Mouse (Mus musculus): Measurements from ENCODE around the gene Faah.
A peak's percentile ranks its signal among the peaks of the same experiment; 100 is the strongest.

Gene Faah

GRCm38 (mm10) chr4:116000671-116001070 is 17.1 kb downstream of the Faah start:
- DNase-seq: no peak

- DNase-seq: no peak
Observed at GRCm38 (mm10) chr4:115996729-115997128, 21.0 kb downstream of the Faah start.

GRCm38 (mm10) chr4:115995376-115995730 is 22.4 kb downstream of the Faah start:
- no peak for DNase-seq

- no peak for DNase-seq
Observed at GRCm38 (mm10) chr4:115994662-115995375, 22.9 kb downstream of the Faah start.

GRCm38 (mm10) chr4:115989382-115989781 is 28.3 kb downstream of the Faah start:
- no peak for DNase-seq

DNA sequence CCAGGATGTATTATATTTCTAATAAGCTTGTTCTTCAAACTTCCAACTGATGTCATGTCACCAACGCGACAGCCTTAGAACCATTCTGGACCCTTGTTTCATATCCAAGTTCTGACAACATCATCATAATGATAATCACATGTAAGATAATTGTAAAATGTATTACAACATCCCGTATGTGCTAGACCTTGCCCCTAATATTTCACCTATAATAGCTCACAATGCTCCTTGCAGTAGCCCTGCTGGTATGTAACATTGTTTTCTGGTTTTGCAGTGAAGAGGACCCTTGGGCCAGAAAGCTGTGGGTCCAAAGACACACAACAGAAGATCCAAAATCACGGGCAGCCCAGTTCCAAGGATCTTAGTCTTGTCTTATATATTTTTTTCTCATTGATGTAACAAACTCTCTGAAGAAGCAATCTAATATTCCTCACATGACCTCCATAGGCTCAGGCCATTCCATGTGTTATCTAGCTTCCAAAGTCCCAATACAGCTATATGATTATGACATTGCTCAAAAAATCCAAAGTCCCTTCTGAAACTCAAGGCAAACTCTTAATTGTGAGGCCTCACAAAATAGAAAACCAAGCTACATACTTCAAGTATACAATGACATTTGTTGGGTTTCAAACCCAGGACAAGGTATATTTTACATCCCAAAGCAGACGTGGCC is 29.7 kb downstream of the Faah start:
- DNase-seq: no peak

DNA sequence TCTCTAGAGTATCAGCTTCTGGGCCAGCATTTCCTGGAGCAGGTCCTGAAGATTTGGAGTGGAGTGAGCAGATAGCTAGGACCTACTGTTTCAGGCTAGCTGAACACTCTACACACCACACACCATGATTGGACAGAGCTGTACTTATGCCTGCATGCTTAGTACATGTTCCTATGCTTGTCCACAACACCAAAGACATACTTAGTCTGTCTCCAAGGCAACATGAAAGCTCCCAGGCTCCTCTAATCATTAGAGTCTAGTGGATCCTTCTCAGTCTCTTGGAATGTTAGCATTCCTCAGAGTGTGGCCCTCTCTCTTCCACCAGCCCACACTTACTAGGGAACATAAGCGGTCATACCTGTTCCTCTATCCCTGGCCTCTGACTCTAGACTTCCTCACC is 30.3 kb downstream of the Faah start:
- no peak for DNase-seq

DNA sequence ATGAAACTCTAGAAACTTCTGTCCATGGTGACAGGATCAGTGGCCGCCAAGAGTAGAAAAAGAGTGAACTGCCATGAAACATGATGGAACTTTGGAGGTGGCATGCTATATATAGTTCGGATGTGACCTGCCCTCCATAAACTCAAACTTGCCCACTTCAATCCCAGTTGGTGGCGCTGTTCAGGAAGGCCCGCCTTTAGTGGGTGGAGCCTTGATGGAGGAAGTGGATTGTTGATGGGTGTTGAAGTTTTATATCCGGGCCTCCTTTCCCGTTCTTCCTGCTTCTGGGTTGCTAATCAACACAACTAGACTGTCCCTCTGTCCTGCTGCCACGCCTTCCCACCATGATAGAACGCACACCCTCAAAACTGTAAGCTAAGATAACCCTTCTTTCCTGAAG is 32.8 kb downstream of the Faah start:
- DNase-seq: no peak

- DNase-seq: peak; percentile 91 to 95
Observed at GRCm38 (mm10) chr4:115984111-115984510, 33.6 kb downstream of the Faah start.

DNA sequence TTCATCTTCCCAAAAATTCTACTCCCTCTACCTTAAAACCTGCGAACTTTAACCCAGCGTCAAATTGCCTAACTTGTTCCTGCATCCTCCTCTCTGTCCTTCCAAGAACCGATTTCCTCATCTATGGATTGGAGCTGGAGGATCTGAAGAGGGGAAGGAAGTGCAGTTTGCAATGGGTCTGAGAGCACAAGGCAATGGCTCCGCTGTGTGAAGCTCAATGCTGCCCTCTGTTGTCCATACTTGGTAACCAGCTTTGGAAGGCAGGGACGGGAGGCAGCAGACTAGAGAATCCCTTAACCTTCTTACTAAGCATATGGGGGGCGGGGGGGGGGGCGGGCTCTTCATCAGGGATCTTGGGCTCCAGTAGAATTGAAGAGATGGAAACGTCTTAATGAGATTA is 37.0 kb downstream of the Faah start:
- peak; percentile 73 to 84 for DNase-seq

- peak in 1 of 2 experiments; percentile 13 for DNase-seq
Observed at GRCm38 (mm10) chr4:115979437-115979836, 38.3 kb downstream of the Faah start.

DNA sequence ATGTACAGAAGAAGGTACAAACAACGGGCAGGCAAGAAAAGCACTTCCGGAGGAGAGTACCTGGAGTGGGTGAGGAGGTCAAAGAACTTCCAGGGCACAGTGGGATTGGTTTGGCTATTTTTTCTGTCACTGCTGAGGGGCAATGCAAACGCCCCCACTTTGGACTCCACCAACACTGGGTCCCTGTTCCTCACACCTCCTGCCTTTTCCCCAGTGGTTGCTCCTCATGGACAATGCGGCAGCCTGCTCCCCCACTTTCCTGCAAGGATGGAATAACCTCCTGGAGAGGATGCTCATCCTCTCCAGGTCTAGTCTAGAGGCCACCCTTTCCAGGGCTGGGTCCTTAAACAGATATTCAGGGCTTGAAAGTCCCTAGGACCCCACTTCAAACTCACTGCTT is 38.8 kb downstream of the Faah start:
- no peak for DNase-seq

DNA sequence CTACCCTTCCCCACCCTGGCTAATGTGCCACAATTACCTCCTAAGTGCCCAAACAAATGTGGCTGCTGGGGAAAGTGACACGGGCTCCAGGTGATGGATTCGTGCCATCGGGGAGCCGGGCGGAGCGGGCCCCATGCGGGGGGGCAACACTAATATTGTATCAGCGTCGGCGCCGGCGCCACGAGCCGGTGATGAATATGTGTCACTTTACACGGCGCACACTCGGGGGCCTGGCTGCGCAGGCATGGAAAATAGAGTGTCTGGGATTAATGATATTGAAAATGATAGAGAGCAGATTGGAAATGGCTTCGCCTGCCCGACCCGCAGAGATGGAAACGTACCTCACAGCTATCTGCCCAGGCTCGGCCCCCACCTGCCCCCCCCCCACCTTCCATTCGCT is 45.2 kb downstream of the Faah start:
- DNase-seq: no peak

DNA sequence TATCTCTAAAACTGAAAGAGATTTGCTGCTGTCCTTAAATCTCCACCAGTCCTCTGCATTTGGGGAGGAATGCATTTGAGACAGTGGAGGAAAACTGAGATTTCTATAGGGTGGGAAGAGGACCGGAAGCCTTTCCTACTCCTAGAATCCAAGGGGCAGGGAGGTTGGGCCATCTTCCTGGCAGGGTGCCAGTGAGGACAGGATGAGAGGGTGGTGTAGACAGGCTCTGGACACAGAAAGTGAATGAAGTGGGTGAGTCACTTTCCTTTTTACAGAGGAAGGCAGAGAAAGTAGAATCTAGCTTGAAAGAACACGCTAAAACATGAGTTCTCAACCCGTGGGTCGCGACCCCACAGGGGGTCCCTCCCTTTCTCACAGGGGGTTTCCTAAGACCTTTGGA is 53.3 kb downstream of the Faah start:
- no peak for DNase-seq

DNA sequence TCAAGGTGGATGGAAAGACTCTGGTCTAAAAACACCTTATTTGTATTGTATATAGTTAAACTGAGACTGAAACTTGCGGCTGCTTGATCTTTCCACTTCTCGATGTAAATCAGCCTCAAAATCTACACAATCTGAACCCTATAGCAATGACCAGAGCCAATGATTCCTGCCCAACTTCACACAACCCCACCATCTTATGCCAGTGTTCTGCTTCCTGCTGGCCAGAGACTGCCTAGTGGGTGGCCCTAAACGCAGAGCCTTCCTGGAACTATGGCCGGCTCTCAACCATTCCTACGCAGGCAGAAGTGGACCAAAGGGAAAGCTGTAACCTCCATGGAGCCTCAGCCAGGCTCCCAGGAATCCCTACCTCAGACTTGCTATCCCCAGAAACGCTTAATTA is 54.0 kb downstream of the Faah start:
- DNase-seq: no peak

DNA sequence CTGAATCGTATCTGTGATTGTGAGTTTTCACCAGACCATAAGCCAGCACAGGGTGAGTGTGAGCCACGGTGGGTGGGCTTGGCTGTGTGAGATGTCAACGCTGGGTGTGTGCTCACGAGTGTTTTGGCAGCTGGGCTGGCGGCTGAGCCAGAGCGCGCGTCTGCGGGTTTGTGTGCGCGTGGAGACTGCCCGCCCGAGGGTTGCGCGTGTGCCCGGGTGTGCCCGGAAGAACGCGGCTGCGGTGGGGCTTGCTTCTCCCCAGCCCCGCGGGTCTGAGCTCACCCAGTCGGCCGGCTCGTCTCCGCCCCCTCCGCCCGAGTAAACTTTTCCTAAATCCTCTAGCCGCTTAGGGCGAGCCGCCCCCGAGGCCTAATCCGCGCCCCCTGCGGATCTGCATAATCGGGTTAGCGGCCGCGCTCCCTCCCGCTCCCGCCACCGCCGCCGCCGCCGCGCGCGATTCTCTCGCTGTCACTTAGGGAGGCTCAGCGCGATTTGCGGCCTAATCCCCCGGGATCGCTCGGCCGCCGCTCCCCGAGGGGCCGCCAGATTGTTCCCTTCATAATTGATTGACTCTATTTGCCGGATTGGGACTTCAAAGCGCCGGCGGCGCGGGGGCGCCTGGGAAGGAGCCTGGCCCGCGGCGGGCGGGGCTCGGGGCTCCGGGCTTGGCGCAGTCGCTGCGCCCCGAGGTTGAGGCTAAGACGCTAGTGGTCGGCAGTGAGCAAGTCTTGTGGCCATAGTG is 54.9 kb downstream of the Faah start:
- peak; percentile 56 to 58 for DNase-seq

- DNase-seq: no peak
Observed at GRCm38 (mm10) chr4:115961991-115962390, 55.7 kb downstream of the Faah start.

DNA sequence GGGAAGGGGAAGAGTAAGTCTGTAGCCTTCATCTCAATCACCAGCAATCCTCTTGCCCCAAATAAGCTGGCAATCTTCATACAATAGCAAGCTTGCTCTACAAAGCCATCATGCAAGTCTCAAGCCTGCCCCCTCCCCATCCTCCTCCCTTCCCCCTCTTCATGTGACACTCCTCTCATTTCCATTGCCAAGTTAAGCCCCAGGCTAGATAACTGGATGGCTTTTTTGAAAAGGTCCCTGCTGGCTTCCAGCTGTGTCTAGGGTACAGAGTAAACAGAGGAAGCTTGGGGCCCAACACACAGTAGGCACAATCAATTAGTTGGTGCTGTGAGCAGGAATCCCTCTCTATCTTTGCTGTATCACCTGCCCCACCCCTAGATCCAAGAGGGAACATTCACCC is 58.2 kb downstream of the Faah start:
- no peak for DNase-seq

- no peak for DNase-seq
Observed at GRCm38 (mm10) chr4:115955494-115955775, 62.3 kb downstream of the Faah start.

- DNase-seq: no peak
Observed at GRCm38 (mm10) chr4:115954656-115955493, 62.9 kb downstream of the Faah start.

DNA sequence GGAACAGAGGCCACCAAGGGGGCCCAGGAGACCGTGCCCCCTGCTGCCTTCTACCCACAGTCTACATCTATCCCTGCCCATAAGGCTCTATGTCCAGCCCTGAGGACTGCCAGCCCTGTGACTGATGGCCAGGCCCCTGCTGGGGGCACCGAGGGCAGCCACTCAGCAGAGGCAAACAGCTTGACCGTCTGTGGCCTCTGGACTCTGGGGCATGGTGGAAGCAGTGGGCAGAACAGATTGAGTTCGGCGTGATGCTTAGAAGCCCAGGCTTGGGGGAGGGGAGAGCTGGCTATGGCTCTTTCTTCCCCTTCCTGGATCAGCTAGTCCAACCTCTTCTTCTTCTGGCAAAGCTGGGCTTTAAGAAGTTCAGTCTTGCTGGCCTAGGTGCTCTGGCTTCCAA is 64.2 kb downstream of the Faah start:
- no peak for DNase-seq

GRCm38 (mm10) chr4:115952758-115953157 is 65.0 kb downstream of the Faah start:
- peak; percentile 53 to 70 for DNase-seq

DNA sequence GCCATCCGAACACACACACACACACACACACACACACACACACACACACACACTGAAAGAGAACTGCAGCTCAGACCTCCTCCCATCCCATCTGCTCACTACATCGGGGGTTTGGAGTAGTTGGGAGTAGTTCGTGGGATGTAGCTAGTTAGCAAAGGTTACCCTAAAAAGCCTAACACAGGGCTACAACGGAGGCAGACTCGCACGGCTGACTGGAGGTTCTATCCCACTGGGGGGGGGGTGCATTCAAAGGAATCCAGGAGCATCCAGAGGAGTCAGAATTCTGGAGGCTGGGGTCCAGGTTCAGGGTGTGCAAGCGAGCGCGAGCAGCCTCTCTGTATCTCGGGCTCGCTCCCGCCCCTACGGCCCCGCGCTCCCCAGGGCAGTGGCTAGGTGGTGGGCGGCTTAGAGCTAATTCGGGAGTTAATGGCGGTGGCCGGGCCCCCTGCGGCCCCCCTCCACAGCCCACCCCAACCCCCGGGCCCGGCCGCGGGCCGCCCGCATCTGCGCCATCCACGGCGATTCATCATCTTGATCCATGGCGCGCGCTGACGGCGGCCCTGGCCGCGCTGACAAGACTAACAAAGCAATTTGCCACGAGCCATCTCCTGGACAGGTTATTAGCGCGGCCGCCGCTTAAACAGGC is 73.9 kb downstream of the Faah start:
- DNase-seq: no peak
